Mouse (Mus musculus): ENCODE data around the gene Gm11985. TPM values are rescaled to one million over a fixed set of nuclear protein-coding genes. Genes with fewer than 3 reads are reported as not detected.
A peak's percentile ranks its signal among the peaks of the same experiment; 100 is the strongest.
"Not testable (repeated sequence)": the region's sequence is repeated elsewhere in the genome, so short reads cannot be mapped to it uniquely, and the experiment has no call there.

The Gm11985 gene
- not detected in 2 replicates for polyA plus RNA-seq (2016; fragmentation: Nextera tagmentation; extraction: Ambion mirVana)

GRCm38 (mm10) chr11:7188469-7188868 lies at the start of gene Gm11985:
TSS of gene Gm11985 (minus strand) at chr11:7188569.
- no peak for ATAC-seq (ENCODE audit: insufficient number of reproducible peaks, insufficient read depth, low FRiP score, low TSS enrichment)
- Histone ChIP-seq H3K4me3 (no peak within 1 kb of the TSS), H3K4me1 (0 out of 2 replicates have a peak, but pooled peaks cover 2% of the 10 kb centered on the region), H3K36me3 (no peaks in the 10 kb centered on the region), H3K9ac (no peak within 1 kb of the TSS), H3K27me3 (no peaks in the 10 kb centered on the region), H3K9me3 (no peaks in the 10 kb centered on the region), H3K27ac (no peak within 1 kb of the TSS), H3K4me2 (replicated peaks) (no peak within 1 kb of the TSS)
- WGBS: 80% methylated on average over 12 of the region's 13 CpGs

- Histone ChIP-seq H3K27me3 (no peaks in the 10 kb centered on the region), H3K36me3 (no peaks in the 10 kb centered on the region), H3K9ac (no peak overlapping the region), H3K4me2 (replicated peaks) (no peak overlapping the region), H3K4me1 (no peaks in the 10 kb centered on the region), H3K4me3 (no peak overlapping the region), H3K27ac (no peak overlapping the region), H3K9me3 (no peaks in the 10 kb centered on the region)
- 71% methylated on average over 6 of the region's 6 CpGs for WGBS
- ATAC-seq (ENCODE audit: insufficient number of reproducible peaks, insufficient read depth, low FRiP score, low TSS enrichment): no peak
These were observed 49.3 kb upstream of the Gm11985 start for GRCm38 (mm10) chr11:7237712-7238111.

GRCm38 (mm10) chr11:7236751-7237150 lies 48.4 kb upstream of the Gm11985 start:
- H3K27me3 ChIP-seq: no peaks in the 10 kb centered on the region
- H3K4me1 ChIP-seq: no peaks in the 10 kb centered on the region
- no peak overlapping the region for H3K27ac ChIP-seq
- ATAC-seq (ENCODE audit: insufficient number of reproducible peaks, insufficient read depth, low FRiP score, low TSS enrichment): no peak
- no peak overlapping the region for H3K4me3 ChIP-seq
- no peaks in the 10 kb centered on the region for H3K36me3 ChIP-seq
- no peak overlapping the region for H3K4me2 ChIP-seq (replicated peaks)
- H3K9ac ChIP-seq: no peak overlapping the region
- 82% methylated on average over 2 of the region's 2 CpGs for WGBS
- no peaks in the 10 kb centered on the region for H3K9me3 ChIP-seq

GRCm38 (mm10) chr11:7234981-7235609 lies 46.7 kb upstream of the Gm11985 start:
- H3K36me3 ChIP-seq: no peaks in the 10 kb centered on the region
- no peak overlapping the region for H3K4me2 ChIP-seq (replicated peaks)
- no peak for ATAC-seq (ENCODE audit: insufficient number of reproducible peaks, insufficient read depth, low FRiP score, low TSS enrichment)
- H3K4me3 ChIP-seq: no peak overlapping the region
- H3K27ac ChIP-seq: no peak overlapping the region
- 33% methylated on average over 3 of the region's 3 CpGs for WGBS
- H3K4me1 ChIP-seq: no peaks in the 10 kb centered on the region
- H3K9me3 ChIP-seq: no peaks in the 10 kb centered on the region
- H3K9ac ChIP-seq: no peak overlapping the region
- no peaks in the 10 kb centered on the region for H3K27me3 ChIP-seq

GRCm38 (mm10) chr11:7234436-7234835 lies 46.1 kb upstream of the Gm11985 start:
- Histone ChIP-seq H3K9ac (no peak overlapping the region), H3K4me2 (replicated peaks) (no peak overlapping the region), H3K4me1 (no peaks in the 10 kb centered on the region), H3K27me3 (no peaks in the 10 kb centered on the region), H3K9me3 (no peaks in the 10 kb centered on the region), H3K27ac (no peak overlapping the region), H3K4me3 (no peak overlapping the region), H3K36me3 (no peaks in the 10 kb centered on the region)
- WGBS: 73% methylated on average over 1 of the region's 1 CpGs
- ATAC-seq (ENCODE audit: insufficient number of reproducible peaks, insufficient read depth, low FRiP score, low TSS enrichment): no peak

GRCm38 (mm10) chr11:7233333-7233732 lies 45.0 kb upstream of the Gm11985 start:
- Histone ChIP-seq H3K27ac (no peak overlapping the region), H3K27me3 (no peaks in the 10 kb centered on the region), H3K4me2 (replicated peaks) (no peak overlapping the region), H3K9me3 (no peaks in the 10 kb centered on the region), H3K4me3 (no peak overlapping the region), H3K9ac (no peak overlapping the region), H3K4me1 (no peaks in the 10 kb centered on the region), H3K36me3 (no peaks in the 10 kb centered on the region)
- 88% methylated on average over 2 of the region's 2 CpGs for WGBS
- no peak for ATAC-seq (ENCODE audit: insufficient number of reproducible peaks, insufficient read depth, low FRiP score, low TSS enrichment)

- Histone ChIP-seq H3K4me3 (no peak overlapping the region), H3K9ac (no peak overlapping the region), H3K4me1 (peaks cover 10% of the 10 kb centered on the region; the same call in 1 of the 2 replicates), H3K4me2 (replicated peaks) (no peak overlapping the region), H3K27me3 (no peaks in the 10 kb centered on the region), H3K9me3 (no peaks in the 10 kb centered on the region), H3K27ac (no peak overlapping the region), H3K36me3 (no peaks in the 10 kb centered on the region)
- ATAC-seq (ENCODE audit: insufficient number of reproducible peaks, insufficient read depth, low FRiP score, low TSS enrichment): no peak
- 91% methylated on average over 4 of the region's 4 CpGs for WGBS
These were observed 43.6 kb upstream of the Gm11985 start for GRCm38 (mm10) chr11:7231958-7232357.

GRCm38 (mm10) chr11:7230000-7230399 lies 41.6 kb upstream of the Gm11985 start:
- peaks cover 18% of the 10 kb centered on the region for H3K4me1 ChIP-seq
- no peak overlapping the region for H3K4me2 ChIP-seq (replicated peaks)
- no peak overlapping the region for H3K4me3 ChIP-seq
- H3K27me3 ChIP-seq: no peaks in the 10 kb centered on the region
- ATAC-seq (ENCODE audit: insufficient number of reproducible peaks, insufficient read depth, low FRiP score, low TSS enrichment): no peak
- H3K36me3 ChIP-seq: no peaks in the 10 kb centered on the region
- no peak overlapping the region for H3K27ac ChIP-seq
- no peaks in the 10 kb centered on the region for H3K9me3 ChIP-seq
- no peak overlapping the region for H3K9ac ChIP-seq
- WGBS: 81% methylated on average over 4 of the region's 4 CpGs

GRCm38 (mm10) chr11:7228107-7228506 lies 39.7 kb upstream of the Gm11985 start:
- Histone ChIP-seq H3K27ac (peak overlapping the region; percentile 48; the same call in 1 of the 2 replicates), H3K4me2 (replicated peaks) (no peak overlapping the region), H3K4me3 (no peak overlapping the region), H3K27me3 (no peaks in the 10 kb centered on the region), H3K9me3 (no peaks in the 10 kb centered on the region), H3K9ac (no peak overlapping the region), H3K4me1 (peaks cover 18% of the 10 kb centered on the region), H3K36me3 (no peaks in the 10 kb centered on the region)
- no peak for ATAC-seq (ENCODE audit: insufficient number of reproducible peaks, insufficient read depth, low FRiP score, low TSS enrichment)
- 79% methylated on average over 4 of the region's 4 CpGs for WGBS

- Histone ChIP-seq H3K9me3 (no peaks in the 10 kb centered on the region), H3K36me3 (no peaks in the 10 kb centered on the region), H3K4me1 (peaks cover 18% of the 10 kb centered on the region), H3K27ac (peak overlapping the region; percentile 48), H3K4me2 (replicated peaks) (no peak overlapping the region), H3K9ac (no peak overlapping the region), H3K4me3 (no peak overlapping the region), H3K27me3 (no peaks in the 10 kb centered on the region)
- peak; percentile 66 for ATAC-seq (ENCODE audit: insufficient number of reproducible peaks, insufficient read depth, low FRiP score, low TSS enrichment)
- WGBS: 65% methylated on average over 7 of the region's 7 CpGs
These were observed 38.6 kb upstream of the Gm11985 start for GRCm38 (mm10) chr11:7226810-7227550.

GRCm38 (mm10) chr11:7226200-7226599 lies 37.8 kb upstream of the Gm11985 start:
- no peak overlapping the region for H3K4me2 ChIP-seq (replicated peaks)
- no peaks in the 10 kb centered on the region for H3K9me3 ChIP-seq
- no peak overlapping the region for H3K4me3 ChIP-seq
- 71% methylated on average over 2 of the region's 2 CpGs for WGBS
- no peak for ATAC-seq (ENCODE audit: insufficient number of reproducible peaks, insufficient read depth, low FRiP score, low TSS enrichment)
- H3K27me3 ChIP-seq: no peaks in the 10 kb centered on the region
- no peak overlapping the region for H3K9ac ChIP-seq
- H3K4me1 ChIP-seq: peaks cover 18% of the 10 kb centered on the region
- peak overlapping the region; percentile 48; the same call in 1 of the 2 replicates for H3K27ac ChIP-seq
- no peaks in the 10 kb centered on the region for H3K36me3 ChIP-seq

- H3K27me3 ChIP-seq; ATAC-seq (ENCODE audit: insufficient number of reproducible peaks, insufficient read depth, low FRiP score, low TSS enrichment); H3K4me1 ChIP-seq; H3K9ac ChIP-seq; H3K36me3 ChIP-seq; H3K27ac ChIP-seq; H3K9me3 ChIP-seq; H3K4me2 ChIP-seq (replicated peaks); H3K4me3 ChIP-seq: not testable (repeated sequence)
- WGBS: 76% methylated on average over 8 of the region's 8 CpGs
These were observed 33.5 kb upstream of the Gm11985 start for GRCm38 (mm10) chr11:7221826-7222225.
